Mouse (Mus musculus) liver, embryonic 14.5 days (tissue): Measurements from ENCODE around the gene Sh3glb2.

Experiments used
- CTCF ChIP-seq: IDR thresholded peaks from 2 replicates; pipeline ENCODE4 v1.5.1; 2016; ENCODE audit warnings: antibody characterized with exemption, low read depth, control low read depth
- EP300 ChIP-seq: IDR thresholded peaks from 2 replicates; pipeline ENCODE4 v1.6.1; 2016; ENCODE audit warnings: antibody characterized with exemption, low read depth

GRCm38 (mm10) chr2:30323111-30323510 is 36.0 kb downstream of the Sh3glb2 start:
- no peak for TF ChIP-seq CTCF
- no peak for TF ChIP-seq EP300
